Mouse (Mus musculus): ENCODE measurements around the gene Lhfp. TPM values are rescaled to one million over a fixed set of nuclear protein-coding genes. Genes with fewer than 3 reads are reported as not detected.

Gene Lhfp
- polyA plus RNA-seq, 1 experiment from 2014 or later, result 50.1 TPM

DNA sequence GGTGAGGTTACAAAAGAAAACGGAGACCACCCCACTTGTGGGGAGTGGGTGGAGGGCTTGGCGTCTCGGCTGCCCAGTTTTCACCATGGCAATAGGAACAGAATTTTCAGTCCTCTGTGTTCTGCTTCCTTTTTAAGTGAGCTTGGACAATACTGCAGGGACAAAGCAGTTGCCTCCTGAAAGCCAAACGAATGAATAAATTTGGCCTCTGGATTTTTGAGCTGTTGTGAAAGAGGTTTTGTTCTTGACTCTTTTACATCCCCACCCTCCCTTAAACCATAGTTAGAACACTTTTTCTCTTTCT, 165.8 kb downstream of the Lhfp start:
- WGBS, result 29% methylated on average over 4 of the region's 4 CpGs
- peak overlapping the region; percentile 68 for H3K27ac ChIP-seq (ENCODE audit: low read depth, low read length)
- H3K4me3 ChIP-seq (ENCODE audit: low read depth, low read length), result no peak overlapping the region
- no peak overlapping the region; the same call in 1 of the 2 replicates for H3K4me2 ChIP-seq (ENCODE audit: low read depth)
- H3K9me3 ChIP-seq (ENCODE audit: control insufficient read depth, low read length), result no peaks in the 10 kb centered on the region
- no peaks in the 10 kb centered on the region for H3K36me3 ChIP-seq (ENCODE audit: control insufficient read depth, insufficient read depth, low read length)
- H3K9ac ChIP-seq (ENCODE audit: low read length), result 0 out of 2 replicates have a peak overlapping the region, but pooled peaks have one; percentile 27
- DNase-seq (ENCODE audit: low spot score) (peak; percentile 54), ATAC-seq (ENCODE audit: insufficient read depth, low FRiP score, low TSS enrichment) (peak; percentile 36)
- peaks cover 36% of the 10 kb centered on the region for H3K4me1 ChIP-seq (ENCODE audit: control insufficient read depth, insufficient read depth, low read length)
- no peaks in the 10 kb centered on the region for H3K27me3 ChIP-seq (ENCODE audit: control insufficient read depth, insufficient read depth, low read length)

DNA sequence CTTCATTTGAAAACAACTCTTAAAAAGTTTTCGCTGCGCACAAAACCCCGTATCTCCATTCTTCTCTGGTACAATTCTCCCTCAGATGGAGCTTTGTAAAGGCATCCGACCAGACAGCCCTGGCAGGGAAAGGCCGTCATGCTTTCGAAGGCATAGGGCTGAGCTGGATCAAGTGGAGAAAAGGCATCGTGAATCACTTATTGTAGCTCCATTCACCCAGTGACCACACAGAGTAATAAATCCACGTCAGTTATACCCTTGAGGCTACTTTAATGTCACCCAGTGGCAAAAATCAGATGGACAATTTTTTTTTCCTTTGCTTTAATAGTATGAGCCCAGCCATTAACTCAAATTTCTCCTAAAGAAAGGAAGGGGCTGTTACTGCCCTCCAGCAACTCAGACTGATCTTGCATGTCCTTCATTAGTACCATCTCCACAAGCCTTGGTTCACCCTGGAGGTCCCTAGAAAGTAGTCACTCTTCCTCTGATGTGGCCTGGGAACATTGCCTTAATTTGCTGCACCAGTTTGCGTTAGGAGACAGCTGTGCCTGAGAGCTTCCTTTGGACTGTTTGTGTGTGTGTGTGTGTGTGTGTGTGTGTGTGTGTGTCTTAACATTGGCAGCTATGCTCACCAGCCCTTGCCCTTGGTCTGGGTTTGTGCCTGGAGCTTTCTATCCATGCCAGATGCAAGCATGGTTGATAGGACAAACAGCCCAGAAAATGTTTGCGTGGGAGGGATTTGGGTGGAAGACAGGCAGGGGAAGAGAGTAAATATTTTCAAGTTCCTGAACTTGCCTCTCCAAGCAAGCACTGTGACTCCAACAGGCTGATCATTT, 169.6 kb downstream of the Lhfp start:
- 37% methylated on average over 10 of the region's 10 CpGs for WGBS
- H3K4me1 ChIP-seq (ENCODE audit: control insufficient read depth, insufficient read depth, low read length), result peaks cover 22% of the 10 kb centered on the region
- no peaks in the 10 kb centered on the region for H3K27me3 ChIP-seq (ENCODE audit: control insufficient read depth, insufficient read depth, low read length)
- H3K4me3 ChIP-seq (ENCODE audit: low read depth, low read length), result no peak overlapping the region
- no peak overlapping the region for H3K4me2 ChIP-seq (ENCODE audit: low read depth)
- no peak for DNase-seq (ENCODE audit: low spot score)
- peak overlapping the region; percentile 29; the same call in 1 of the 2 replicates for H3K27ac ChIP-seq (ENCODE audit: low read depth, low read length)
- no peaks in the 10 kb centered on the region for H3K9me3 ChIP-seq (ENCODE audit: control insufficient read depth, low read length)
- H3K36me3 ChIP-seq (ENCODE audit: control insufficient read depth, insufficient read depth, low read length), result no peaks in the 10 kb centered on the region
- H3K9ac ChIP-seq (ENCODE audit: low read length), result no peak overlapping the region
- peak; percentile 75 for ATAC-seq (ENCODE audit: insufficient read depth, low FRiP score, low TSS enrichment)

DNA sequence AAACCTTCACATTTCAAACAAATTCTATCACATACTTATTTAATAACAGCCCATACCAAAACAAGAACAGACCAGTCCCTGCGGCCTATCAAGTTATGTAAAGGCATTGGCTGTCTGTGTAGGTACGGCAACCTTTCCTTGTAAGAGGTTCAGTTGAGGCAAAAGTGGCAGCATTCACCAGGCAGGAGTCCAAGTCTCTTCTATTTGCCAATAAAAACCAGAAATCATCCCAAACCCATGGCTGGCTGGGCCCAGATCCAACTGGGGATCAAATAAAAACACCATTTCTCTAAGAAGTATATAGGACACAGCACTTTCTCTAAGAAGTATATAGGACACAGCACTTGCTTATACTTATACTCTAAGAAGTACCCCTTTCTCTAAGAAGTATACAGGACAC, 171.3 kb downstream of the Lhfp start:
- ATAC-seq (ENCODE audit: insufficient read depth, low FRiP score, low TSS enrichment), result no peak
- WGBS, result 96% methylated on average over 2 of the region's 2 CpGs
- H3K4me2 ChIP-seq (ENCODE audit: low read depth), result no peak overlapping the region

GRCm38 (mm10) chr3:53213346-53213745, 172.0 kb downstream of the Lhfp start:
- Histone ChIP-seq H3K27me3 (ENCODE audit: control insufficient read depth, insufficient read depth, low read length) (no peaks in the 10 kb centered on the region), H3K4me3 (ENCODE audit: low read depth, low read length) (no peak overlapping the region), H3K9me3 (ENCODE audit: control insufficient read depth, low read length) (no peaks in the 10 kb centered on the region), H3K27ac (ENCODE audit: low read depth, low read length) (no peak overlapping the region), H3K9ac (ENCODE audit: low read length) (no peak overlapping the region), H3K36me3 (ENCODE audit: control insufficient read depth, insufficient read depth, low read length) (no peaks in the 10 kb centered on the region), H3K4me1 (ENCODE audit: control insufficient read depth, insufficient read depth, low read length) (peaks cover 14% of the 10 kb centered on the region), H3K4me2 (ENCODE audit: low read depth) (no peak overlapping the region)
- ATAC-seq (ENCODE audit: insufficient read depth, low FRiP score, low TSS enrichment), result no peak
- no peak for DNase-seq (ENCODE audit: low spot score)
- 90% methylated on average over 3 of the region's 3 CpGs for WGBS

More for the DNA sequence above, 171.3 kb downstream of the Lhfp start:
- DNase-seq (ENCODE audit: low spot score), result no peak
- no peaks in the 10 kb centered on the region for H3K36me3 ChIP-seq (ENCODE audit: control insufficient read depth, insufficient read depth, low read length)
- H3K27me3 ChIP-seq (ENCODE audit: control insufficient read depth, insufficient read depth, low read length), result no peaks in the 10 kb centered on the region
- H3K9me3 ChIP-seq (ENCODE audit: control insufficient read depth, low read length), result no peaks in the 10 kb centered on the region
- H3K9ac ChIP-seq (ENCODE audit: low read length), result no peak overlapping the region
- peaks cover 14% of the 10 kb centered on the region for H3K4me1 ChIP-seq (ENCODE audit: control insufficient read depth, insufficient read depth, low read length)
- H3K4me3 ChIP-seq (ENCODE audit: low read depth, low read length), result no peak overlapping the region
- no peak overlapping the region for H3K27ac ChIP-seq (ENCODE audit: low read depth, low read length)

GRCm38 (mm10) chr3:53213746-53214271, 172.5 kb downstream of the Lhfp start:
- ATAC-seq (ENCODE audit: insufficient read depth, low FRiP score, low TSS enrichment) (no peak), DNase-seq (ENCODE audit: low spot score) (no peak)
- peaks cover 14% of the 10 kb centered on the region for H3K4me1 ChIP-seq (ENCODE audit: control insufficient read depth, insufficient read depth, low read length)
- no peak overlapping the region for H3K9ac ChIP-seq (ENCODE audit: low read length)
- no peaks in the 10 kb centered on the region for H3K36me3 ChIP-seq (ENCODE audit: control insufficient read depth, insufficient read depth, low read length)
- no peaks in the 10 kb centered on the region for H3K27me3 ChIP-seq (ENCODE audit: control insufficient read depth, insufficient read depth, low read length)
- H3K27ac ChIP-seq (ENCODE audit: low read depth, low read length), result no peak overlapping the region
- H3K9me3 ChIP-seq (ENCODE audit: control insufficient read depth, low read length), result no peaks in the 10 kb centered on the region
- H3K4me3 ChIP-seq (ENCODE audit: low read depth, low read length), result no peak overlapping the region
- 74% methylated on average over 7 of the region's 7 CpGs for WGBS
- no peak overlapping the region for H3K4me2 ChIP-seq (ENCODE audit: low read depth)

- Histone ChIP-seq H3K9ac (ENCODE audit: low read length) (no peak overlapping the region), H3K4me2 (ENCODE audit: low read depth) (no peak overlapping the region), H3K27me3 (ENCODE audit: control insufficient read depth, insufficient read depth, low read length) (no peaks in the 10 kb centered on the region), H3K4me3 (ENCODE audit: low read depth, low read length) (no peak overlapping the region), H3K27ac (ENCODE audit: low read depth, low read length) (no peak overlapping the region), H3K36me3 (ENCODE audit: control insufficient read depth, insufficient read depth, low read length) (no peaks in the 10 kb centered on the region), H3K9me3 (ENCODE audit: control insufficient read depth, low read length) (no peaks in the 10 kb centered on the region), H3K4me1 (ENCODE audit: control insufficient read depth, insufficient read depth, low read length) (peaks cover 13% of the 10 kb centered on the region)
- WGBS, result 81% methylated on average over 4 of the region's 4 CpGs
- ATAC-seq (ENCODE audit: insufficient read depth, low FRiP score, low TSS enrichment) (no peak), DNase-seq (ENCODE audit: low spot score) (no peak)
Measured at GRCm38 (mm10) chr3:53214386-53214785, 173.1 kb downstream of the Lhfp start.

DNA sequence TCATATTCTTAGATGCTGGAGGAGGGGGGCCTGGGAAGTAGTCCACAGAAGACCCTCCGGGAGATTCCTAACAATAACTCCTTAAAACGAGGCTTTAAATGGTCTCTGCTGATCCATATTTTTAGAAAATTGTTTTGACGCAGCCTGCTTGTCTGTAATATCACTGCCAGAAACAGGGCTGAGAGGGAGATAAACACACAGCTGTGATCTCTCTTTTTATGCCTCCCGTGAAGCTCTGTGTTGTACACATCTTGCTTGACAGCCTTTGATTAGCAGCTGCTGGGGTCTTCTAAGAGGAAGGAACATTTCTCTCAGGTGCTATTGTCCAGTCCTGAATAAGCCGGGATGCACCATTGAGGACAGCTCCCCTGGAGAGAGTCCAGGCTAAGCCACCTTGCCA, 176.4 kb downstream of the Lhfp start:
- no peak overlapping the region for H3K9ac ChIP-seq (ENCODE audit: low read length)
- no peak overlapping the region for H3K4me2 ChIP-seq (ENCODE audit: low read depth)
- no peaks in the 10 kb centered on the region for H3K27me3 ChIP-seq (ENCODE audit: control insufficient read depth, insufficient read depth, low read length)
- no peak overlapping the region for H3K4me3 ChIP-seq (ENCODE audit: low read depth, low read length)
- H3K9me3 ChIP-seq (ENCODE audit: control insufficient read depth, low read length), result no peaks in the 10 kb centered on the region
- H3K36me3 ChIP-seq (ENCODE audit: control insufficient read depth, insufficient read depth, low read length), result no peaks in the 10 kb centered on the region
- H3K4me1 ChIP-seq (ENCODE audit: control insufficient read depth, insufficient read depth, low read length), result no peaks in the 10 kb centered on the region
- no peak for ATAC-seq (ENCODE audit: insufficient read depth, low FRiP score, low TSS enrichment)
- 75% methylated on average over 5 of the region's 5 CpGs for WGBS
- no peak overlapping the region for H3K27ac ChIP-seq (ENCODE audit: low read depth, low read length)
- no peak for DNase-seq (ENCODE audit: low spot score)

DNA sequence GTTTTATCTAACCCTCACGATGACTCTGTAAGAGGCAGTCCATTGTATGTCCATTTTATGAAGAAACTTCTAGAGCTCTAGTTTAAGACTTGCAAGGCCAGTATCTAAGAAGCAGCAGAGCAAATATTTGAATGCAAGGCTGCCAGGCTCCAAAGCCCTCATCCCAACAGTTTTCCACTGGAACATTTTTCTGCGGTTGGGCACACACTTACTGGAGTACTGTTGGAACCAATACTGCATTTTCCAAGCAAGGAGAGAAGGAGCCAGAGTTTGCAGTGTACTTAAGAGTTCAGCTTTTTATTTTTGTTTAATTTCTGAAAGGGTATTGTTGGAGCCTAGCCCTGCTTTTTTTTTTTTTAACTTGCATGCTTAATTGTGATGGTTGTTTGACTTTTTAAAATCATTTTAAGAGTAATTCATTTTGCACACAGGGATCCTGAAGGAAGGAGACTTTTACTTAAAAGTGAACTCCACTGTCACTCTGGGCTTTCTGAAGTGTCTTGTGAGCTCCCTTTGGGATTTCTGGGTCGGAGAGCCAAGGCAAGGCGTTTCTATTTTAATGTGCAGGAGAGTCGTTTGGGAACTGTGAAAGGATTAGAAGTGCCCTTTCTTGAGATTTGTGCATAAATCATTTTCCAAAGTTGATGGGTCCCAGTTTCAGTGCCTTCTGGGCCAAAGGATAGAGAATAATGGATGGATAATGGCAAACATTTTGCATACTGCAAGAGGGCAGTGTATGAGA, 180.4 kb downstream of the Lhfp start:
- H3K9me3 ChIP-seq (ENCODE audit: control insufficient read depth, low read length), result no peaks in the 10 kb centered on the region
- no peak overlapping the region for H3K27ac ChIP-seq (ENCODE audit: low read depth, low read length)
- no peaks in the 10 kb centered on the region for H3K4me1 ChIP-seq (ENCODE audit: control insufficient read depth, insufficient read depth, low read length)
- DNase-seq (ENCODE audit: low spot score), result no peak
- H3K36me3 ChIP-seq (ENCODE audit: control insufficient read depth, insufficient read depth, low read length), result no peaks in the 10 kb centered on the region
- WGBS, result 76% methylated on average over 5 of the region's 5 CpGs
- H3K9ac ChIP-seq (ENCODE audit: low read length), result no peak overlapping the region
- no peak overlapping the region for H3K4me2 ChIP-seq (ENCODE audit: low read depth)
- no peak overlapping the region for H3K4me3 ChIP-seq (ENCODE audit: low read depth, low read length)
- H3K27me3 ChIP-seq (ENCODE audit: control insufficient read depth, insufficient read depth, low read length), result no peaks in the 10 kb centered on the region
- ATAC-seq (ENCODE audit: insufficient read depth, low FRiP score, low TSS enrichment), result no peak

Data from neural tube, embryonic 11.5 days (tissue).